Mouse (Mus musculus): ENCODE data around the gene Ssh1. TPM values are rescaled to one million over a fixed set of nuclear protein-coding genes. Genes with fewer than 3 reads are reported as not detected.

The Ssh1 gene
- total RNA-seq (2015) (4.5 and 5.0 TPM in 2 replicates), total RNA-seq (2017) (3.3 and 4.2 TPM in 2 replicates)

- ATAC-seq (replicated peaks; ENCODE audit: poor library complexity), result peak; percentile 11; the same call in 1 of the 2 replicates
Measured at GRCm38 (mm10) chr5:113993487-113994465, at the start of gene Ssh1. TSS of gene Ssh1 (minus strand) at chr5:113993894.

GRCm38 (mm10) chr5:114041327-114041930, 47.7 kb upstream of the Ssh1 start:
- ATAC-seq (replicated peaks; ENCODE audit: poor library complexity), result peak; percentile 93

- no peak for ATAC-seq (replicated peaks; ENCODE audit: poor library complexity)
Measured at GRCm38 (mm10) chr5:114040911-114041310, 47.2 kb upstream of the Ssh1 start.

- no peak for ATAC-seq (replicated peaks; ENCODE audit: poor library complexity)
Measured at GRCm38 (mm10) chr5:114040508-114040907, 46.8 kb upstream of the Ssh1 start.

- no peak for ATAC-seq (replicated peaks; ENCODE audit: poor library complexity)
Measured at GRCm38 (mm10) chr5:114035111-114035510, 41.4 kb upstream of the Ssh1 start.

- ATAC-seq (replicated peaks; ENCODE audit: poor library complexity), result no peak
Measured at GRCm38 (mm10) chr5:114034393-114034792, 40.7 kb upstream of the Ssh1 start.

- no peak for ATAC-seq (replicated peaks; ENCODE audit: poor library complexity)
Measured at GRCm38 (mm10) chr5:114032161-114032763, 38.6 kb upstream of the Ssh1 start.

GRCm38 (mm10) chr5:114030652-114031051, 37.0 kb upstream of the Ssh1 start:
- ATAC-seq (replicated peaks; ENCODE audit: poor library complexity), result no peak

- no peak for ATAC-seq (replicated peaks; ENCODE audit: poor library complexity)
Measured at GRCm38 (mm10) chr5:114028111-114028510, 34.4 kb upstream of the Ssh1 start.

GRCm38 (mm10) chr5:114027217-114027944, 33.7 kb upstream of the Ssh1 start:
- no peak for ATAC-seq (replicated peaks; ENCODE audit: poor library complexity)

GRCm38 (mm10) chr5:114024885-114025284, 31.2 kb upstream of the Ssh1 start:
- ATAC-seq (replicated peaks; ENCODE audit: poor library complexity), result no peak

GRCm38 (mm10) chr5:114024390-114024789, 30.7 kb upstream of the Ssh1 start:
- ATAC-seq (replicated peaks; ENCODE audit: poor library complexity), result no peak

GRCm38 (mm10) chr5:114015121-114015520, 21.4 kb upstream of the Ssh1 start:
- 0 out of 2 replicates have a peak, but pooled peaks have one; percentile 54 for ATAC-seq (replicated peaks; ENCODE audit: poor library complexity)

- ATAC-seq (replicated peaks; ENCODE audit: poor library complexity), result no peak
Measured at GRCm38 (mm10) chr5:114009049-114009448, 15.4 kb upstream of the Ssh1 start.

- ATAC-seq (replicated peaks; ENCODE audit: poor library complexity), result no peak
Measured at GRCm38 (mm10) chr5:114007753-114008453, 14.2 kb upstream of the Ssh1 start.

GRCm38 (mm10) chr5:114006974-114007373, 13.3 kb upstream of the Ssh1 start:
- ATAC-seq (replicated peaks; ENCODE audit: poor library complexity), result no peak

GRCm38 (mm10) chr5:114005100-114005499, 11.4 kb upstream of the Ssh1 start:
- no peak for ATAC-seq (replicated peaks; ENCODE audit: poor library complexity)

GRCm38 (mm10) chr5:114004573-114004972, 10.9 kb upstream of the Ssh1 start:
- ATAC-seq (replicated peaks; ENCODE audit: poor library complexity), result no peak

GRCm38 (mm10) chr5:114003542-114003941, 9.8 kb upstream of the Ssh1 start, which contains the start of gene Dao:
TSS of gene Dao (plus strand) at chr5:114003703.
- ATAC-seq (replicated peaks; ENCODE audit: poor library complexity), result no peak

- ATAC-seq (replicated peaks; ENCODE audit: poor library complexity), result peak; percentile 98
Measured at GRCm38 (mm10) chr5:113999382-113999781, 5.7 kb upstream of the Ssh1 start.

All from megakaryocyte progenitor cell, adult 5-6 weeks (primary cell).